Mouse (Mus musculus): ENCODE data around the gene Lrp6.

DNA sequence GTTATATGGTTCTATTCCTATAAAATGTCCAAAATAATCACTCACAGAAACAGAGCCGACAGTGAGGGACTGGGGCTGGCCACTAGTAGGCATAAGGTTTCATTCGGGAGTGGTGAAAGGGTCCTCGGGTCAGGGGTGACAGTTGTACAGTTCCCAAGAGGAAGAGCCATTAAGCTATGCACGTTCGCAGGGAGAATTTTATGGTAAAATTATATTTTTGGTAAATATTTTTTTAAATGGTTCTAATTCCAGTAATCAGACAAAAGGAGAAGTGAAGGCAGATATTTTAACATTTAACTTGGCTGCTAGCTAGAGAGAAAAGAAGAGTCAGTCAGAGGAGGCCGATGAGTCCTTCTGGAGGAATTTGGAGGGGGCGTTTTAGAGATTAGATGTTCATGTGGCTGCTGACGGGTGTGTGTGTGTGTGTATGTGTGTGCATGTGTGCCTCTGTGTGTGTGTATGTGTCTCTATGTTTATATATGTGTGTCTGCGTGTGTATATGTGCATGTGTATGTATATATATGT is 131.8 kb downstream of the Lrp6 start:
- no peak for TF ChIP-seq CTCF (conservative IDR thresholded peaks at IDR 0.05; ENCODE audit: low read length)
- TF ChIP-seq NANOG (IDR thresholded peaks at IDR 0.05; ENCODE audit: borderline replicate concordance, low read length), result no peak
- no peak for TF ChIP-seq POU5F1 (IDR thresholded peaks at IDR 0.05; ENCODE audit: borderline replicate concordance, low read length)
